Mouse (Mus musculus) kidney, postnatal 14 days (tissue): ENCODE results near the gene Pou5f1.
"Not testable (repeated sequence)": the region's sequence is repeated elsewhere in the genome, so short reads cannot be mapped to it uniquely, and the experiment has no call there.

Experiments used
- DNase-seq: peaks from one replicate; pipeline ENCODE4 v3.0.0; 2022; ENCODE audit warnings: mixed read lengths

The Pou5f1 gene

GRCm38 (mm10) chr17:35505776-35506175 is at the start of gene Pou5f1:
Gene Pou5f1, plus strand, starts transcription at chr17:35506018.
- DNase-seq: no peak

- DNase-seq: not testable (repeated sequence)
Measured at GRCm38 (mm10) chr17:35458247-35458646, 47.6 kb upstream of the Pou5f1 start.

- DNase-seq: not testable (repeated sequence)
Measured at GRCm38 (mm10) chr17:35460513-35461341, 45.1 kb upstream of the Pou5f1 start.

- not testable (repeated sequence) for DNase-seq
Measured at GRCm38 (mm10) chr17:35465651-35466050, 40.2 kb upstream of the Pou5f1 start.

GRCm38 (mm10) chr17:35468936-35469335 is 36.9 kb upstream of the Pou5f1 start:
- not testable (repeated sequence) for DNase-seq

GRCm38 (mm10) chr17:35469842-35470751 is 35.7 kb upstream of the Pou5f1 start, which contains the start of gene H2-Q10:
Gene H2-Q10, plus strand, starts transcription at chr17:35470089.
- DNase-seq: peak; percentile 28

- peak; percentile 60 for DNase-seq
Measured at GRCm38 (mm10) chr17:35484066-35484465, 21.8 kb upstream of the Pou5f1 start.

- DNase-seq: no peak
Measured at GRCm38 (mm10) chr17:35485702-35486101, 20.1 kb upstream of the Pou5f1 start.

GRCm38 (mm10) chr17:35486726-35487125 is 19.1 kb upstream of the Pou5f1 start:
- no peak for DNase-seq

- no peak for DNase-seq
Measured at GRCm38 (mm10) chr17:35488041-35488440, 17.8 kb upstream of the Pou5f1 start.

GRCm38 (mm10) chr17:35490320-35490719 is 15.5 kb upstream of the Pou5f1 start:
- DNase-seq: no peak

- no peak for DNase-seq
Measured at GRCm38 (mm10) chr17:35497124-35497523, 8.7 kb upstream of the Pou5f1 start.

GRCm38 (mm10) chr17:35502226-35502625 is 3.6 kb upstream of the Pou5f1 start:
- no peak for DNase-seq

- DNase-seq: no peak
Measured at GRCm38 (mm10) chr17:35502762-35503161, 3.1 kb upstream of the Pou5f1 start.

- DNase-seq: no peak
Measured at GRCm38 (mm10) chr17:35503849-35504248, 2.0 kb upstream of the Pou5f1 start.

- no peak for DNase-seq
Measured at GRCm38 (mm10) chr17:35504628-35505481, 963 bp upstream of the Pou5f1 start.

GRCm38 (mm10) chr17:35506881-35507280 is 1.1 kb downstream of the Pou5f1 start:
- DNase-seq: no peak

- no peak for DNase-seq
Measured at GRCm38 (mm10) chr17:35507556-35508260, 1.9 kb downstream of the Pou5f1 start.

- not testable (repeated sequence) for DNase-seq
Measured at GRCm38 (mm10) chr17:35508279-35508678, 2.5 kb downstream of the Pou5f1 start.

GRCm38 (mm10) chr17:35509284-35509683 is 3.5 kb downstream of the Pou5f1 start:
- peak; percentile 49 for DNase-seq

GRCm38 (mm10) chr17:35512916-35513626 is 7.3 kb downstream of the Pou5f1 start:
- no peak for DNase-seq
